Mouse (Mus musculus): ENCODE measurements around the gene Casc3.
A peak's percentile ranks its signal among the peaks of the same experiment; 100 is the strongest.

Gene Casc3

GRCm38 (mm10) chr11:98772667-98773171 is 32.0 kb upstream of the Casc3 start:
- DNase-seq (ENCODE audit: inconsistent age in 2 of 2, low spot score in 1 of 2): peak; percentile 91 to 96

DNA sequence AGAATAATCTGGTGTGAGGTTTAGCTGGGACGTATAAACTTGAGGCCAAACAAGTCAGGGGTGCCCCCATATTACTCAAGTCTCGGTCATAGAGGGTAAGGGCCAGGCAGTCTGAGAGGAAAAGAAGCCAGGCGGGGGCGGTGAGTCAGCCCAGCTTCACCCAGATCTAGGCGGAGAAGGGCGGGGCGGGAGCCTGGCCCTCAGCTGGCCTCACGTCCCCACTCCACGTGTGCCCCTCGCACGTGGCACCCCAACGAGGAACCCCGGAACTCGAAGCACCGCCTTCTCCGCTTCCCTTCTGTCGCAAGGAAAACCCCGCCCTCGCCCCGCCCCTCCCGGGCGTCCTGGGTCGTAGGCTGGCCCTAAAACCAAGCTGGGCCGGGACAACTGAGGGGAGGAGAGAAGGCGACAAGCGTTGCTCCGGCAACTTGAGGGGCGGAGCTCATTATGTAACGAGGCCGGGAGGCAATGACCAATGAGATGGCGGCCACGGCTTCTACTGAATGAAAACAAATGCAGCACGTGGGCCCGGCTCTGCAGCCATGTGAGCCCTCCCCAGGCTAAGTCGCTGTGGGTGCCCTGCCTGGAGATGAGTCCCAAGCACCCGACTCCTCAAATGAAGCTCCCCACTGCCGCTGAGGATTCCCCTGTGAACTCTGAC is 30.9 kb upstream of the Casc3 start:
- peak; percentile 100 for DNase-seq (ENCODE audit: inconsistent age in 2 of 2, low spot score in 1 of 2)

- DNase-seq (ENCODE audit: inconsistent age in 2 of 2, low spot score in 1 of 2): no peak
These were observed 29.9 kb upstream of the Casc3 start, which contains the start of gene Nr1d1 for GRCm38 (mm10) chr11:98774582-98775347. Gene Nr1d1, minus strand, starts transcription at chr11:98775333.

DNA sequence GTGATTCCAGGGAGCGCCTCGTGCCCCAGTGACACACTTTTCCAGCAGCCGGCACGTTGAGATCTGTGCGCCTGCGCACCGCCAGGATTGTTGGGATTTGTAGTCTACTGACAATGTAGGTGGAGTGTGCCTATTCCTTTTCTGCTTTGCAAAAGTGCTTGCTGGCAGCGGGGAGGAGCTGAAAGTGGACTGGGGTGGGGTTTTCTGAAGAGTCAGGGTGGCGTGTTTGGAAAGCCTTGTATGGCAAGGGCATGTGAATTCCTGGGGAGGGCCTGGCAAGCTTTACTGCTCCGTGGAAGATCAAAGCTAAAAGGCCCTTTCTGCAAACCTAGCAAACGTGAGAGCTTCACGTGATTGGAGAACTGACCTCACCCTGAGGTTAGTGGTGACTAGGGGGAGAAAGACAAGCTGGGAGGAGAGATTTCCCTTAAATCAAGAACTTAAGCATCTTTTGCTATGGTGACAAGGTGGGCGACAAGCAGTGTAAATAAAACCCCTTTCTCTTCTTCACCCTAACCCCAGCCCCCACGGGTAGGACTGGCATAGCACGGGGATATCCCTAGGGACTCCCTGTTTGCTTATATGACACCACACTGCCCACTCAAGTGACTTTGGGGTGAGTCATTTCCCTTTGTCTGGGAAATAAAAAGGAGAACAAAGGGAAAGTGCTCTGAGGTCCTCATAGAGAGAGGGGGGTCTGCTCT is 29.2 kb upstream of the Casc3 start:
- peak; percentile 100 for DNase-seq (ENCODE audit: inconsistent age in 2 of 2, low spot score in 1 of 2)

DNA sequence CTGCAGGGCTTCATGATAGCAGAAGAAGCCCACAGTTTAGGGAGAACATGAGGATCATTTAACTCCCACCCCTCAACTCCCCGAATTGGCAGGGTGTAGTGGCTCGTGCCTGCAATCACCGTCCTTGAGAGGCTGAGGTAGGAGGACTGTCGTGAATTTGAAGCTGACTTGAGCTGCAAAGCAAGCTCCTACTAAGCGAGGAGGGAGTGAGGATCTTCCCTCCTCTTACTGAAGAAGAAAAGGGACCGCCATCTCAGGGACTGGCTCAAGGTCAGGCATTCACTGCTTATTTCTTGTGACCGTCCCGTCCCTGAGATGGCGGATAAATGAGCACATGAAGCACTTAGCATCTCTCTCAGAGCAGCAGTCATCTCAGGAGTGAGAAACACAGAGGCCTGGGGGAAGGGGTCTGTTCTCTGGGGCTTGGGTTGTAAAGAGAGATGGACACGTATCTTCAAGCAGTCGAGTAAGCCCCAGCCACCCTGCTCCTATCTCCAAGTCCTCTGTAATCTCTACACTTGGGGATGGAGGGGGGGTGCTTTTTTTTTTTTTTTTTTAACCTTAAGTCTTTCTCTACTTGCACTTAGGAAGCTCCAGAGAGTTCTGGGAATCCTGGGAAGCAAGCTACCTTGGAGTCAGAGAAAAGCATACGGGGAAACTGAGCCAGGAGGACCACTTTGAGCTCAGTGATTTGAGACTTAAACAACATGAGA is 28.5 kb upstream of the Casc3 start:
- DNase-seq (ENCODE audit: inconsistent age in 2 of 2, low spot score in 1 of 2): no peak

- peak; percentile 80 to 94 for DNase-seq (ENCODE audit: inconsistent age in 2 of 2, low spot score in 1 of 2)
These were observed 27.7 kb upstream of the Casc3 start for GRCm38 (mm10) chr11:98776843-98777590.

- peak in 1 of 2 experiments; percentile 40 for DNase-seq (ENCODE audit: inconsistent age in 2 of 2, low spot score in 1 of 2)
These were observed 26.8 kb upstream of the Casc3 start for GRCm38 (mm10) chr11:98777888-98778287.

DNA sequence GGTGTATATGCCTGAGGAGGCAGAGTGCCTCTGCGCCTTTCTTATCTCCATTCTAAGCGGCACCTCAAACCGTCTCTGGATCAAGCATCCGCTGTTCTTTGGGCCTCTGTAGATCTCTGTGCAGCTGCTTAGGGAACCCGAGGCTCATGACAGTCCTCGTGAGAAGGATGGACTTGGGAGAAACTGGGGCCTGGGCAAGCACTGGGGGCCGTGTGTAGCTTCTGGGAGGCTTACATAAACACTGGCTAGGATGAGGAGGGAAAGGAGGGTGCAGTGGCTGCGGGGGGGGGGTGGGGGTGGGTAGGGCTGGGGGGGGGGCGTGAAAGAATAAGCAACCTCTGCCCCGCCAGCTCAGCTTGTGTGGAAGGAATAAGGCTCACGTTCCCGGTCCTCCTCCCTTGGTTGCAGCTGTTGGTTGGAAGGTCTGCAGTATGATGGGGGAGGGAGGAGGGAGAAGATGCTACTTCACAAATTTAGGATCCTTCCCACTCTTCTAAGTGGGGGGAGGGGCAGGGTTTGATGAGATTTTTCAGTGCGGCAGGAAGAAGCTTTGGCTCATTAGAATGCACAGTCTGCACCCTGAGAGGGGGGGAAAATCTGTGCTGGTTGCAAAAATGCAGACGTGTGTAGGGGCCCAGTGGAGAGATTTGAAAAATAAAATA is 22.7 kb upstream of the Casc3 start:
- peak; percentile 44 to 69 for DNase-seq (ENCODE audit: inconsistent age in 2 of 2, low spot score in 1 of 2)

GRCm38 (mm10) chr11:98782651-98783235 is 22.0 kb upstream of the Casc3 start:
- peak in 1 of 2 experiments; percentile 46 for DNase-seq (ENCODE audit: inconsistent age in 2 of 2, low spot score in 1 of 2)

- peak; percentile 99 for DNase-seq (ENCODE audit: inconsistent age in 2 of 2, low spot score in 1 of 2)
These were observed 21.4 kb upstream of the Casc3 start for GRCm38 (mm10) chr11:98783236-98783696.

DNA sequence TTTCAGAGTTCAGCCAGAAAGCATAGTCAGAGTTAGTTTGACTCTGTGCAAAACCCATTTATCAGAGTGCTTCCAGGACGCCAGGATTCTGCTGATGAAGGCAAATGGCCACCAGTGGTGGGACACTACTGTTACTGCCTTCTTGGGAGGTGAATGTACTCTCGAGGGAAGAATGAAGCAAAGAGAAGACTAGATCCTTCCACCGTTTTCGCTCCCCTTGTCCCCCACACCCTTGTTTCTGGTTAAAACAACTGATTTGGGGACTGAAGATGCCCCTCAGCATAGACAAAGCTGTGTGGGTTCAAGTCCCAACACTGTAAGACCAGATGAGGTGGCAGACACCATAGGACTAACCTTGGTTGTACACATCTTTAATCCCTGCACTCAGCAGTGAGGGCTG is 20.6 kb upstream of the Casc3 start:
- no peak for DNase-seq (ENCODE audit: inconsistent age in 2 of 2, low spot score in 1 of 2)

- DNase-seq (ENCODE audit: inconsistent age in 2 of 2, low spot score in 1 of 2): no peak
These were observed 19.5 kb upstream of the Casc3 start for GRCm38 (mm10) chr11:98785214-98785613.

DNA sequence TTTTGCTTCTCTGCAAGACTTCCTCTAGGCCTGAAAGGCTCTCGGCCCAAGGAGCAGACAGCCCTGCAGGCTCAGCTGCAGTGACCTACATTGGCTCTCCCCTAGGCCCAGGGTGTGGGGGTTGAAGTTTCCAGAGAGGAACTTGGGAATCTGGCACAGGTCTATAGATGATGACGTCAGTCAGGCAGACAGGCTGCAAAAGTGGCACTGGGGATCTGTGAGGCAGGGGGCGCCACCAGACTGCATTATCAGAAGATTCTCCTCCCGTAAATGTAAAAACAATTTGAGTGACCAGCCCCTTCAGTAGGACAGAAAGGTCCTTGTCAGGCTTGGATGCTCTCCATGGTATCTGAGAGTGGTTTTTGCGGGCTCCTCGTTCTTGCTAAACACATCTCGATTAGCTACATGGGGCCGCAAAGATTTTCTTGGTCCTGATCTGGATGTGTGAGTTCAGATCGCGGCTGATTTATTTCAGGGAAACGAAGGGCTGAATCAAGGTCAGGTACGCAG is 18.9 kb upstream of the Casc3 start:
- DNase-seq (ENCODE audit: inconsistent age in 2 of 2, low spot score in 1 of 2): peak; percentile 83 to 94

DNA sequence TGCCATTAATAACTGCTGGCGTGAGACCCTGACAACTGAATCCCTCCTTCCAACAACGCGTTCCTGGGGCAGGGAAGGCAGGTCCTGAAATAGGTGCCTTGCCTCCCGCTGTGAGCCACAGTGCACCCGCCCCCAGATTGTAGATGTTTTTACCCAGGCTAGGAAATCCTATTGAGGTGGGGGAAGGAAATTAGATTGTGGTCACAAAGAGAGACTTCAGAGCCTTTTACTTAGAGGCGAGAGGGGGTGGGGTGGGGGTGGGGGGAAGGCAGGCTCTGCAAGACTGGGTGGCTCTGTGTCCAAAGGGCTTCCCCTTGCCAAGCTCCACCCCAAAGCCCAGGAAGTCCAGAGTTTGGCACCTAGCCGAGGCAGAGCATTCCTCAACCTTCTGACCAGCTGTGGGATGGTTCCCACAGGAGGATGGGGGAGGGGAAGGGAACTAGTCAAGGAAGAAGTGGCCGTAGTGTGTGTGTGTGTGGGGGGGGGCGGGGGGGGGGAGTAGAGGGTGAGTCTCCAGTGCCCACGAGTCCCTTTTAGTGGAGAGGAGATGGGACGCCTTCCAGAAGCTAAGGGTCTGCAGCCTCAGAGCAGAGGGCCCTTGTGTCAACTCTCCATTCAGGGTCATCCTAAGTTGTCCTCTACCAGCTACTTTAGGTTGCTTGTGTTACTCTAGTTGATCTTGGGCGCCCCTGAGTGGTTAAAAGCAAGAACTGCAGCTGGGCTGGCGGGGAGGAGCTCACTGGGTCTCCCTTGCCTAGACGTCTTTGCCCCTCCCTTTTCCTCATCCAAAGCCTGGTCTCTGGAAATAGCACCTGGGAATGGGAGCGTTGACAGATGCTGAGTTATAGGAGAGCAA is 18.1 kb upstream of the Casc3 start:
- peak; percentile 96 to 100 for DNase-seq (ENCODE audit: inconsistent age in 2 of 2, low spot score in 1 of 2)

DNA sequence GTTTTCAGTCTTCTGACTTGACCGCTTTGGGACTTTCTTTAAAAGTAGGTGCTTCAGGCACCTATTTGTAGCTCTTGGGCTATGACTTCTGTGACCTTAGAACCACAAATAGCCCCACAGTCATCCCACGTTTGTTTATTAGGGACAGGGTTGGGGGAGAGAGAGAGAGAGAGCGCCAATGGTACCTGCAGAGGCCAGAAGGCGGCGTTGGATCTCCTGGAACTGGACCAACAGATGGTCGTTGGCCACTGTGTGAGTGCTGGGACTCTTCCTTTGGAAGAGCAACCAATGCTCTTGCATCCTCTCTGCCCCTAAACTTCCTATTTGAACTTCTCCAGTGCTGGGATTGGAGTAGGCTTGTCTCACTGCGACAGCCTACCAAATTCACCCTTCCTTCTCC is 17.5 kb upstream of the Casc3 start:
- no peak for DNase-seq (ENCODE audit: inconsistent age in 2 of 2, low spot score in 1 of 2)

DNA sequence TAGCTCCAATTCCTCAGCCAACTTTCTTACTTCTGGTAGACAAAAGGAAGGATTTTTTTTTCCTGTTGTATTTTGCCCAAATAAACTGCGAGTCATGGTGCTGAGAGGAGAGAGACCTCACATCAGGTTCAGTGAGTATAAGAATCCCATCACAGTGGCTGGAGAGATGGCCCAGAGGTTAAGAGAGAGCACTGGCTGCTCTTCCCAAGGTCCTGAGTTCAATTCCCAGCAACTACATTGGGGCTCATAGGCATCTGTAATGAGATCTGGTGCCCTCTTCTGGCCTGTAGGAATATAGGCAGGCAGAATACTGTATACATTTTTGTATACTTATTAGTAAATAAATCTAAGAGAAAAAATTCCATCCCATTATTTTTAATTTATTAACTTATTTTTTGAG is 17.0 kb upstream of the Casc3 start:
- peak in 1 of 2 experiments; percentile 52 for DNase-seq (ENCODE audit: inconsistent age in 2 of 2, low spot score in 1 of 2)

DNA sequence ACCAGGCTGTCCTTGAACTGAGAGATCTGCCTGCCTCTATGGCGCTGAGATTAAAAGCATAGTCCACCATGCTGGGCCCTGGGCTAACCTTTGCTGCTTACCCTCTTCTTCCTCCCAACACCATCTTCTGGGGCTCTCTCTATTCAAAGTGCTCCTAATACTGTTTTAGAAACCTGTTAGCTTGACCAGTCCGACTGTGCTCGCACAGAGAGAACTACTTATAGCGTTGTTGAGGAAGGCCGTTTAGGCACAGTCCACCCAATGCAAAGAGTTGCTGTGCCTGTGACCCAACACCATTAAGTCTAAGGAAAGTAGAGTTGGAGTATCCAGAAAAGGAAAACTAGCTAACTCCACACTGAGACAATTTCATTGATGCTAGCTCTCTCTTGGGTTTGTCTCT is 16.6 kb upstream of the Casc3 start:
- DNase-seq (ENCODE audit: inconsistent age in 2 of 2, low spot score in 1 of 2): peak in 1 of 2 experiments; percentile 58

Data from adrenal gland, adult (tissue).